Mouse (Mus musculus) c-Kit-positive CD71-negative TER-119-negative erythroid progenitor cells, embryonic 14.5 days (primary cell): Measurements from ENCODE around the gene Trim50.

ENCODE experiments used
- DNase-seq: peaks from one replicate; pipeline ENCODE4 v3.0.0-alpha.2; 2013; ENCODE audit warnings: low read depth

Gene Trim50

GRCm38 (mm10) chr5:135369787-135370654 lies 16.9 kb downstream of the Trim50 start, which contains the start of gene Nsun5:
Nsun5 (plus strand) TSS chr5:135369953.
- peak; percentile 95 for DNase-seq

GRCm38 (mm10) chr5:135371195-135371594 lies 18.1 kb downstream of the Trim50 start:
- DNase-seq = no peak

- DNase-seq = no peak
Measured at GRCm38 (mm10) chr5:135373601-135374000, 20.5 kb downstream of the Trim50 start.

- DNase-seq = no peak
Measured at GRCm38 (mm10) chr5:135375167-135375566, 22.1 kb downstream of the Trim50 start.

GRCm38 (mm10) chr5:135376341-135376740 lies 23.2 kb downstream of the Trim50 start:
- DNase-seq = no peak

GRCm38 (mm10) chr5:135380681-135381080 lies 27.6 kb downstream of the Trim50 start:
- DNase-seq = no peak

GRCm38 (mm10) chr5:135381356-135381925 lies 28.3 kb downstream of the Trim50 start:
- DNase-seq = no peak

GRCm38 (mm10) chr5:135382746-135383145 lies 29.7 kb downstream of the Trim50 start:
- no peak for DNase-seq

GRCm38 (mm10) chr5:135383771-135384170 lies 30.7 kb downstream of the Trim50 start:
- no peak for DNase-seq

- peak; percentile 78 for DNase-seq
Measured at GRCm38 (mm10) chr5:135394004-135394823, 41.1 kb downstream of the Trim50 start, which contains the start of gene Pom121. Pom121 (minus strand) TSS chr5:135394546.

GRCm38 (mm10) chr5:135395826-135396225 lies 42.7 kb downstream of the Trim50 start:
- peak; percentile 64 for DNase-seq

- DNase-seq = no peak
Measured at GRCm38 (mm10) chr5:135399382-135399781, 46.3 kb downstream of the Trim50 start.

GRCm38 (mm10) chr5:135400244-135400643 lies 47.1 kb downstream of the Trim50 start:
- DNase-seq = peak; percentile 80

GRCm38 (mm10) chr5:135404623-135405022 lies 51.5 kb downstream of the Trim50 start:
- DNase-seq = no peak

- no peak for DNase-seq
Measured at GRCm38 (mm10) chr5:135405437-135405836, 52.3 kb downstream of the Trim50 start.

- DNase-seq = no peak
Measured at GRCm38 (mm10) chr5:135408114-135408513, 55.0 kb downstream of the Trim50 start.

- DNase-seq = no peak
Measured at GRCm38 (mm10) chr5:135410266-135410665, 57.2 kb downstream of the Trim50 start.
